In genomic region chr6:39434111-39434885, GRCm38 (mm10) we compare ENCODE assay signal across 1 mouse cellular context.
TF ChIP-seq lines count a peak whose summit lies in the region.

No protein-coding gene starts in this region.

TF ChIP-seq in MEL, 35 proteins besides CTCF, POLR2A, EP300 and RAD21:
- TF ChIP-seq GATA1 (IDR thresholded peaks at IDR 0.05; ENCODE audit: low read depth, low read length) (peak; percentile 50), ETS1 (IDR thresholded peaks at IDR 0.05; ENCODE audit: low read depth, low read length) (no peak), MXI1 (IDR thresholded peaks at IDR 0.05; ENCODE audit: low read depth, low read length) (no peak), MAFK (IDR thresholded peaks at IDR 0.05; ENCODE audit: borderline replicate concordance, low read depth, low read length) (no peak), RCOR1 (IDR thresholded peaks at IDR 0.05; ENCODE audit: low read depth, low read length) (peak; percentile 26; the same call in 1 of the 2 replicates), HCFC1 (IDR thresholded peaks at IDR 0.05; ENCODE audit: low read depth, low read length) (no peak), KAT2A (conservative IDR thresholded peaks at IDR 0.05; ENCODE audit: low read depth, low read length) (no peak), SIN3A (IDR thresholded peaks at IDR 0.05; ENCODE audit: low read length) (peak; percentile 16; the same call in 1 of the 2 replicates), MYC (IDR thresholded peaks at IDR 0.05; ENCODE audit: low read depth, low read length) (no peak), ZC3H11A (IDR thresholded peaks at IDR 0.05; ENCODE audit: low read depth, low read length) (no peak), ZKSCAN1 (IDR thresholded peaks at IDR 0.05; ENCODE audit: low read depth, low read length) (no peak), TCF12 (IDR thresholded peaks at IDR 0.05; ENCODE audit: low read depth, low read length) (0 out of 2 replicates have a peak, but pooled peaks have one; percentile 45), E2F4 (IDR thresholded peaks at IDR 0.05; ENCODE audit: borderline replicate concordance, low read depth, low read length) (no peak), MAZ (IDR thresholded peaks at IDR 0.05; ENCODE audit: low read depth, low read length) (no peak), USF2 (IDR thresholded peaks at IDR 0.05; ENCODE audit: borderline replicate concordance in 1 of 2, insufficient read depth in 1 of 2, low read depth in 1 of 2, low read length in 2 of 2) (no peak), MAX (IDR thresholded peaks at IDR 0.05; ENCODE audit: low read length) (no peak), CHD1 (IDR thresholded peaks at IDR 0.05; ENCODE audit: low read depth, low read length) (no peak), MEF2A (IDR thresholded peaks at IDR 0.05; ENCODE audit: extremely low read depth, insufficient replicate concordance, low read depth, low read length, poor library complexity, severe bottlenecking) (no peak), ZNF384 (IDR thresholded peaks at IDR 0.05; ENCODE audit: low read depth, low read length) (no peak), JUND (IDR thresholded peaks at IDR 0.05; ENCODE audit: low read depth, low read length) (no peak), GABPA (IDR thresholded peaks at IDR 0.05; ENCODE audit: low read depth, low read length) (no peak)
